Mouse (Mus musculus) E14TG2a.4 (cell line): ENCODE results near the gene 1700015G11Rik.

ENCODE experiments used
- CTCF ChIP-seq: conservative IDR thresholded peaks from 2 replicates; pipeline ENCODE4 v1.5.1; 2014; ENCODE audit warnings: low read length
- NANOG ChIP-seq: IDR thresholded peaks from 2 replicates; pipeline ENCODE4 v1.6.1; 2014; ENCODE audit warnings: borderline replicate concordance, low read length, mixed read lengths

GRCm38 (mm10) chr7:52005511-52006295 lies 9.8 kb downstream of the 1700015G11Rik start, which contains the start of gene Svip:
- TF ChIP-seq CTCF (no peak), NANOG (no peak)
